Mouse (Mus musculus): ENCODE measurements around the gene Sgk1.

The Sgk1 gene

DNA sequence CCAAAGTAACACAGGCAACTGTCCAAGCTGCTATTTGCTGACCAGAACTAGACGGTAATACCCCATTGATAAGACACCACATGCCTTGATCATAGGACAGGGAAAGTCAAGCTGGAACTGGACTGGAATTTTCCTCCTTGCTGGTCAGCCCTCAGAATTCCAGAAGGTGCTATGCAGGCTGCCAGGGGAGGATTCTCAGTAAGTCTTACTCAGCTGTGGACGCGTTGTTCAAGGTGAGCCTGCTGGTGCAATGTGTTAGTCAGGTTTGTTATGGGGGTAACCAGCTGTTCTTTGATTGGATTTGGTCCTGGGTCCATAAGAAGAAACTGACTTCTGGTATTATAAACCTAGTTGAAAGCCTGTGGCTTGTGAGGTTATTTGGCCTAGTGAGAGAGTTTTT is 92.8 kb downstream of the Sgk1 start:
- no peak for DNase-seq (ENCODE audit: low spot score)

GRCm38 (mm10) chr10:21975384-21975783 is 93.4 kb downstream of the Sgk1 start:
- DNase-seq (ENCODE audit: low spot score), result no peak

DNA sequence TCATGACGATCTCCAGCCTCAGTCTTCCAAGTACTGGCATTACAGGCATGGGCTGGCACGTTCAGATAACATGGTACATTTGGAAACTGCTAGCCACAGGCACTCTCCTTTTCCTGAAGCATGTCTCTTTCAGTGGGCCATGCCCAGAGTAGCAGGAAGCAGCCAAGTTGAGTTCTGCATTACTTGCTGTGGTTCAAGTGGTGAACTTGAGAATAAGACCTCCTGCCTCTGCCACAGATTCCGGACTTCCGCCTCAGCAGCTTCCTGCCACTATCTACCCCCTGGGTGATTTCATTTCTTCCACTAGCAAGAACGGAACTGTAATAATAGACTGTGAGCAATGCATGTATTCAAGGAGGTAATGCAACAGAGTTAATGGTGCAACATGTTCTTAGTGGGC is 94.3 kb downstream of the Sgk1 start:
- DNase-seq (ENCODE audit: low spot score), result no peak

DNA sequence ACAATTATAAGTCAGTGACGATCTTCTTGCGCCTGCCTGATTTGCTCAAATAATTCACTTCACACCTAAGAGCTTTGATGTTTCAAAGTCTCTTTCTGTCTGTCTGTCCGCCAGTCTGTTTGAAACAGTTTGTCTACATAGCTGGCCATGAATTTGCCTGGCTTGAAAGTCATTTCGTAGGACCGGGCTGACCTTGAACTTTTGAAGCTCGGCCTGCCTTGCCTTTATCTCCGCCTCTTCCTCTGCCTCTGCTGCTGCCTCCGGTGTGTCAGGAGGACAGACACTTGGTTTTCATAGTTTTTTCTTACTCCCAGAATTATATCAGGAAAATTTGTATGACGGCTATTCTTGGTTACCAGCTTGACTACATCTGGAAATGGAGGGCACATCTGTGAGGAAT is 96.4 kb downstream of the Sgk1 start:
- DNase-seq (ENCODE audit: low spot score), result no peak

DNA sequence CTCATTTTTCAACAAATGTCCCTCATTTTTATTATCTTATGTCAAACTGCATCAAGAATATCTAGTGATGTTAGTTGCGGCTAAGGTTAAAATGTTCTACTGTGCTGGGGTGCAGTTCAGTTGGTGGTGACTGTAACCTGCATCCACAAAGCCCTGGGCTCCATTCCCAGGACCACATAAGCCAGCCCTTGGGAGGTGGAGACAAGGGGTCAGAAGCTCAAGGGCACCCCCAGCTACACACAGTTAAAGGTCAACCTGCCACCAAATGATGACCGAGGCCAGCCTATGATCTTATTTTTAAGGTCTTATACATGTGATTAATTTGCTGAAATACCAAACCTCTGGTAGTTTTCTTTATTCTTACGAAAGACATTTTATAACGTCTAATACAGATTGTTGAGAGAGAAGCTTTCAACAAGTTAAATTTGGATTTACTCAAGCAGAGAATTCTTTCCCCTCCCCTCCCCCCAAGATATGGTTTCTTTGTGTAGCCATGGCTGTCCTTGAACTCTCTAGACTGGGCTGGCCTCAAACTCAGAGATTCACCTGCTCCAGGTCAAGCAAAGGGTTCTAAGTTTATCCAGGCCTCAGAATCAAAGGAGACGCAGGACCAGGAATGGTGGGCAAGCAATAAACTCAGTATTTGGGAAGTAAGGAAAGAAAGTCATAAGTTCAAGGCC is 97.4 kb downstream of the Sgk1 start:
- DNase-seq (ENCODE audit: low spot score), result no peak

DNA sequence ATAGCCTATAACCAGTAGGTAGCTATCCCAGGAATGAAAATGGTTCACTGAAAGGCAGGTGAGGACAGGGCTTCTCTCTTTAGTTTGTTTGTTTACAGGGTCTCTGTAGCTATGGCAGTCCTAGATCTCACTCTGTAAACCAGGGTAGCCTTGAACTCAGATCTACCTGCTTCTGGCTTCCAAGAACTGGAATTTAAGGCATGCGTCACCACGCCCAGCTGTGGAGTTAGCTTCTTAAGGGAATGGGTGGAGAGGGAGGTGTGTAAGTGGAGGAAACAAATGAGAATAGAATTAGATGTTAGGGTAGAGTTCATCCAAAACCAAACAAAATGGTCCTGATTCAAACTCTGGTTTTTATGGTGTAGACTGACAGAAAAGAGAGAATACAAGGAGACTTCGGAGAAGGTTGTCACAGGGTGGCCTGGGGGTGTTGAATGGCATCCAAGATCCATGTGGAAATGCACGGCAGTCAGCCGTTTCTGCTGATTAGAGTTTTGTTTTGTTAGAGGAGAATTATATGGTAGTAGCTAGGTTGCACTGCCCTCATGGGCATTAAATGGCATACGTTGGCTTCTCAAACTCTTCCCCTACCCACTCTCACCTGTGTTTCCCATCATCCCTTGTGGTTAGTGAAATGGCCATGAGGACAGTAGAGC is 98.9 kb downstream of the Sgk1 start:
- DNase-seq (ENCODE audit: low spot score), result no peak

GRCm38 (mm10) chr10:21982303-21982702 is 100.3 kb downstream of the Sgk1 start:
- no peak for DNase-seq (ENCODE audit: low spot score)

- DNase-seq (ENCODE audit: low spot score), result no peak
Observed at GRCm38 (mm10) chr10:21988489-21988888, 106.5 kb downstream of the Sgk1 start.

GRCm38 (mm10) chr10:21991351-21991840 is 109.4 kb downstream of the Sgk1 start:
- peak; percentile 82 for DNase-seq (ENCODE audit: low spot score)

DNA sequence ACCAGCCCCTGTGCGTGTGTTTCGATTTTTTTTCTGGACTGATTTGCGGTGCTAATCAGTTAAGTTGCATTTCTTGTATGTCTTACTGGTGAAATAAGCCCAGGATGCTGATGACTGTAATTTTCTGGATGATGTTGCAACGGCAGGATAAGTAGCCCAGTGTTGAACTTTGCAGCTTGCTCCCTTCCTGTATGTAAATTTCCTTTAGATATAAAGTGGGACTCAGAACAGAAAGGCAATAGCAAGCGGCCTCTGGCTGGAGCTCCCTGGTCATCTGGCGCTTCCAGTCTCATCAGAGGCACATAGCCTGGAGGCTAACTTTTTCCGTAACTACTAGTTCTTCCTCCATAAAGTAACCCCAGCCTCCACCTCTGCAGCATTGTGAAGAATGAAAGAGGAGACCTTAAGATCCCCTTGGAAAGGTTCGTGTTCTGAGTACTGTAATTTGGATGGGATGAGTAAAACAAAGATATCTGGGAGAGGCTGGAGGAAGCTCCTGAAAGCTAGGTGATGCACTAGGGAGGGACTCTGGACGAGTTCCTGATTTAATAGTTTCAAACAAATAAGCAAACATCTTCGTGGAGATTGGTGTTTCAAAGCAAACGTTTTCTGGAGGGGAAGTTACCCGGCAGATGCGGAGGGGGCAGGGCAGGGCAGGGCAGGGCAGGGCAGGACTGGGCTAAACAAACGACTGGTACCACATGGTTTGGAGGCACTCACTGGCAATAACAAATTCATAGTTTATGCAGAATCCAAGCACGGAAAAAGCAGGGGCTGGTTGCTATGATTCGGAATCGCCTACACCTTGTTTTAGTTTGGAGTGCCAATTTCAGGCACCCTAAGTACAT is 110.2 kb downstream of the Sgk1 start:
- DNase-seq (ENCODE audit: low spot score), result no peak

GRCm38 (mm10) chr10:21992834-21993514 is 111.0 kb downstream of the Sgk1 start:
- peak; percentile 81 for DNase-seq (ENCODE audit: low spot score)

GRCm38 (mm10) chr10:21993515-21994373 is 111.8 kb downstream of the Sgk1 start:
- DNase-seq (ENCODE audit: low spot score), result no peak

GRCm38 (mm10) chr10:21994431-21994914 is 112.5 kb downstream of the Sgk1 start:
- peak; percentile 98 for DNase-seq (ENCODE audit: low spot score)

- DNase-seq (ENCODE audit: low spot score), result no peak
Observed at GRCm38 (mm10) chr10:21995221-21995620, 113.2 kb downstream of the Sgk1 start.

- peak; percentile 77 for DNase-seq (ENCODE audit: low spot score)
Observed at GRCm38 (mm10) chr10:21995661-21996308, 113.8 kb downstream of the Sgk1 start.

GRCm38 (mm10) chr10:21996660-21997447 is 114.9 kb downstream of the Sgk1 start:
- DNase-seq (ENCODE audit: low spot score), result no peak

- no peak for DNase-seq (ENCODE audit: low spot score)
Observed at GRCm38 (mm10) chr10:21997550-21998204, 115.7 kb downstream of the Sgk1 start.

GRCm38 (mm10) chr10:21998503-21999180 is 116.7 kb downstream of the Sgk1 start:
- no peak for DNase-seq (ENCODE audit: low spot score)

Measured in ovary, postnatal 36 days (tissue).